Mouse (Mus musculus): ENCODE data around the gene Gga1. TPM values are rescaled to one million over a fixed set of nuclear protein-coding genes. Genes with fewer than 3 reads are reported as not detected.
"Not testable (repeated sequence)": the region's sequence is repeated elsewhere in the genome, so short reads cannot be mapped to it uniquely, and the experiment has no call there.

The Gga1 gene
- polyA plus RNA-seq, 1 experiment from 2014 or later = 47.1 TPM

DNA sequence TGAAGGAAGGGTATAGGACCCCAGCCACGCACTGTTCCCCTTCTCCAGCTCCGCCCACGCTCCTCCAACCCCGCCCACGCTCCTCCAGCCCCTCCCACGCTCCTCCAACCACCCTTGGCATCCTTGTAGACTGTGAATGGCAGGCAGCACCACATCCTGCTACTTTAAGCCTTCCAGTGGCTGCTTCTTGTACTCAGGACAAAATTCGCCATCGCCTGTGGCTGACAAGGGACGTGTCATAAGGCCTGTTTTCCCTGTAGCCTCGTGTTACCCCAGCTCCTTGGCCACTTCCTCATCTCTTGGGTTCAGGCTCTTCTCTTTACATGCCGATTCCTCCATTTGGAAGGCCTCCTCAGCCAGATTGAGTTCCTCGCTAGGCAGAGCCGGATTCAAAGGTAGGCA lies 13.1 kb upstream of the Gga1 start:
- H3K4me1 ChIP-seq = peaks cover 19% of the 10 kb centered on the region
- H3K36me3 ChIP-seq = no peaks in the 10 kb centered on the region
- peak overlapping the region; percentile 22; the same call in 1 of the 2 replicates for H3K27ac ChIP-seq
- H3K4me2 ChIP-seq = no peak overlapping the region
- no peaks in the 10 kb centered on the region for H3K27me3 ChIP-seq (replicated peaks)
- WGBS = 52% methylated on average over 13 of the region's 13 CpGs
- H3K9ac ChIP-seq = no peak overlapping the region
- no peak overlapping the region for H3K4me3 ChIP-seq (replicated peaks)
- no peak for ATAC-seq (ENCODE audit: insufficient read depth, low FRiP score, low read depth)
- no peaks in the 10 kb centered on the region for H3K9me3 ChIP-seq

DNA sequence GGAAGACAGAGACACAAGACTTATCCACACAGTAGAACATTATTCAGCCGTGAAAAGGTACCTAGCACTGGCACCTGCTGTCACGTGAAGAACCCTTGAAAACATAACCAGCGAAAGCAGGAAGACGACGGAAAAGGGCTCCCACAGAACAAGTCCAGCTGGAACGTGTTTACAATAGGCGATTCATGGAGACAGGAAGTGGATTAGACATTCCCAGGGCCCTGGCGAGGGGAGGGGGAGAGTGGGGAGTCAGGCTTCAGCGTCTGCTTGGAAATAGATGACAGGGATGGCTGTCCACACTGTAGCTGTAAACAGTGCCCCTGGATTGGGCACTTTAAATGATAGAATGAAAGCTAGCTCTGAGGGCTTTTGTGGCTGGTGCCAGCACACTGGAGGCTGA lies 8.6 kb upstream of the Gga1 start:
- peak; percentile 65 for ATAC-seq (ENCODE audit: insufficient read depth, low FRiP score, low read depth)
- no peak overlapping the region; the same call in 1 of the 2 replicates for H3K4me2 ChIP-seq

DNA sequence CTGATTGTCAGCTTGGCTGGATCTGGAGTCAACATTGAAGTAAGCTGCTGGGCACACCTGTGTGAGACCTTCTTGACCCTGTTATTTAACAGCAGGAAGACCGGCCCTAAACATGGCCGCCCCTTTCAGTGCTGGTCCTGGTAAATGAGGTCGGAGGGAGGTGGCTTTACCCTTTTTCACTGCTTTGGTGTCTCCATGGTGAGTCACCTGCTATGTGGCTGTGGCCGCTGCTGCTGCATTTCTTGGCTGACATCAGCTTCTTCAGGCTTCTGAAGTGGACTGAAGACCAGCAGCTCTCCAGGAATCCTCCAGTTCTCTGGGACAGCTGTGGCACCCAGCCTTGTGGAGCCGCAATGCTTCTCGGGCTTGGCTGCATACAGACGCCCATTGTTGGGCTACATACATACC lies 8.2 kb upstream of the Gga1 start:
- Histone ChIP-seq H3K9ac (no peak overlapping the region), H3K9me3 (no peaks in the 10 kb centered on the region), H3K27ac (peak overlapping the region; percentile 91), H3K4me3 (replicated peaks) (no peak overlapping the region), H3K4me2 (no peak overlapping the region; the same call in 1 of the 2 replicates), H3K36me3 (no peaks in the 10 kb centered on the region), H3K4me1 (peaks cover 18% of the 10 kb centered on the region), H3K27me3 (replicated peaks) (no peaks in the 10 kb centered on the region)
- WGBS = 40% methylated on average over 7 of the region's 7 CpGs
- peak; percentile 52; the same call in 1 of the 2 replicates for ATAC-seq (ENCODE audit: insufficient read depth, low FRiP score, low read depth)

More for the DNA sequence above, 8.6 kb upstream of the Gga1 start:
- peaks cover 22% of the 10 kb centered on the region for H3K4me1 ChIP-seq
- WGBS = 9% methylated on average over 9 of the region's 9 CpGs
- H3K9me3 ChIP-seq = no peaks in the 10 kb centered on the region
- H3K9ac ChIP-seq = no peak overlapping the region
- H3K4me3 ChIP-seq (replicated peaks) = no peak overlapping the region
- no peaks in the 10 kb centered on the region for H3K27me3 ChIP-seq (replicated peaks)
- peak overlapping the region; percentile 91 for H3K27ac ChIP-seq
- H3K36me3 ChIP-seq = no peaks in the 10 kb centered on the region

DNA sequence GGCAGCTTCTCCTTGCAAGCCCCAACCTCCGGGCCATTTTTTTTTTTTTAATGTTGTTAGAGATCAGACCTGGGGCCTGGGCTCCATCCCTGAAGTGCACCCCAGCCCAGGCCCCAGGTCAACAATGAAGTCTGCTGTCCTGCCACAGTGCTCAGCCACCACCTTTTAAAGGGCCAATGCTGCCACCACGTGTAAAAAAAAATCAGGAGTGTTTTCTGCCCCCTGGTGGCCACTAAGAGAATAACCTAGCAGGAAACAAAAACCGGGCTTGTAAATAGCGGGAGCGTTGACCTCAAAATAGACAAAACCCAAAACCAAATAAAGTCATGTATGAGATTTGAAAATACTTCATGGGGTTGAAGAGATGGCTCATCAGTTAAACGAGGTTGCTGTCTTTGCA lies 7.2 kb upstream of the Gga1 start:
- Histone ChIP-seq H3K9me3 (no peaks in the 10 kb centered on the region), H3K4me3 (replicated peaks) (no peak overlapping the region), H3K9ac (no peak overlapping the region), H3K4me2 (no peak overlapping the region), H3K36me3 (no peaks in the 10 kb centered on the region), H3K4me1 (peaks cover 16% of the 10 kb centered on the region), H3K27ac (no peak overlapping the region), H3K27me3 (replicated peaks) (no peaks in the 10 kb centered on the region)
- WGBS = 27% methylated on average over 6 of the region's 6 CpGs
- no peak for ATAC-seq (ENCODE audit: insufficient read depth, low FRiP score, low read depth)

DNA sequence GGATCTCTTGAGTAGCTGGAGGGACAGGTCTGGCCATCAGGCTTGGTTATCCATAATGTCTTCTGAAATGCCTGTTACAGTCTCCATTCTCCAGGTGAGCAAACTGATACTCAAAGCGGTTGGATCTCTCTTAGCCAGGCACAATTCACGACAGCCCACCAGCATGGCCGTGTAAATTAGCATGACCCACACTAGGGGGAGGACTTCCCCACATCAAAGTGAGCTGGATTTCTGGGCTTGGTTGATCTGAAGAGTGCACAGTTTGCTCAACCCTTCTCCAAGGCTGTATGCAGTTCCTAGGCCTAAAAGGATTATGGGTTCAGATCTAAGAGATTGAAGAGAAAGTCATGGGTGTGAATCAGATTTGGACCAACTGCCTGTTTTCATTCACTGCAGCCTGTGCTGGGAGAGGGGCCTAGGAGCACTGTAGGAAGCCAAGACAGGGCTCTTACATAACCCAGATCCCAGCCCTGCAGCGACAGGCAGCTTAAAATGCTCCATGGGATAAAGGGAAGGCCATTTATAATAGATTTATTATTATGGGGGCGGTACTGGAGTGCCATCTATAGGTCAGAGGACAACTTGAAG lies 4.9 kb upstream of the Gga1 start:
- no peaks in the 10 kb centered on the region for H3K9me3 ChIP-seq
- H3K27ac ChIP-seq = no peak overlapping the region
- 35% methylated on average over 5 of the region's 5 CpGs for WGBS
- ATAC-seq (ENCODE audit: insufficient read depth, low FRiP score, low read depth) = no peak
- no peak overlapping the region for H3K4me2 ChIP-seq
- H3K9ac ChIP-seq = no peak overlapping the region
- no peak overlapping the region for H3K4me3 ChIP-seq (replicated peaks)
- H3K27me3 ChIP-seq (replicated peaks) = no peaks in the 10 kb centered on the region
- H3K36me3 ChIP-seq = no peaks in the 10 kb centered on the region
- H3K4me1 ChIP-seq = peaks cover 27% of the 10 kb centered on the region

DNA sequence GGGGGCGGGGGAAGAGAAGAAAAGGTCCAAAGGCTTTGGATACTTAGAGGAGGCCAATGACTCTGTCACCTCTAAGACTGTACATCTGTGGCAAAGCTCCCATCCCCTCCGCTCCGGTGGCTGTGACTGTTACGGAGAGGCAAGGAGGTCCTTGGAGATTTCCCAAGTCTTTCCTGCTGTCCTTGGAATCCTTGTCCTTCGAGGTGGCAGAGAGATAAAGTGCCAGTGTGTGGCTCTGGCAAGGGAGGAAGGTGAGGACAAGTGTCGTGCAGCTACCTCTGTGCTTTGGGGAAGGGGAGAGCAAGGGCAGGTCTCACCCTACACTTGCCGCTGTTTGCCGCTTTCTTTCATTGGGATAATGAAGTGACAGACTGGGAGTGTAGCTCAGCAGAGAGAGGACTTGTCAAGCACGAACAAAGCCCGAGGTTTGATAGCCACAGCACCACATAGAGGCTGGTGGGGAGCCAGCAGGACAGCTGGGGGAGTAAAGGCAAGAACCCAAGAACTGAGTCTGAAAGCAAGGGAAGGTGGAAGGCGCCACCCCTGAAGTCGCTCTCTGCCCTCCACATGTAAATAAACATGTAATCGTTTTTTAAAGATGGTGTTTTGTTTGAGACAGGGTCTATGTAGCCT lies 3.1 kb upstream of the Gga1 start:
- H3K36me3 ChIP-seq = no peaks in the 10 kb centered on the region
- no peak overlapping the region for H3K27ac ChIP-seq
- ATAC-seq (ENCODE audit: insufficient read depth, low FRiP score, low read depth) = no peak
- no peak overlapping the region for H3K9ac ChIP-seq
- H3K4me1 ChIP-seq = peaks cover 19% of the 10 kb centered on the region
- H3K27me3 ChIP-seq (replicated peaks) = no peaks in the 10 kb centered on the region
- H3K9me3 ChIP-seq = no peaks in the 10 kb centered on the region
- H3K4me2 ChIP-seq = no peak overlapping the region
- H3K4me3 ChIP-seq (replicated peaks) = no peak overlapping the region
- 56% methylated on average over 13 of the region's 13 CpGs for WGBS

DNA sequence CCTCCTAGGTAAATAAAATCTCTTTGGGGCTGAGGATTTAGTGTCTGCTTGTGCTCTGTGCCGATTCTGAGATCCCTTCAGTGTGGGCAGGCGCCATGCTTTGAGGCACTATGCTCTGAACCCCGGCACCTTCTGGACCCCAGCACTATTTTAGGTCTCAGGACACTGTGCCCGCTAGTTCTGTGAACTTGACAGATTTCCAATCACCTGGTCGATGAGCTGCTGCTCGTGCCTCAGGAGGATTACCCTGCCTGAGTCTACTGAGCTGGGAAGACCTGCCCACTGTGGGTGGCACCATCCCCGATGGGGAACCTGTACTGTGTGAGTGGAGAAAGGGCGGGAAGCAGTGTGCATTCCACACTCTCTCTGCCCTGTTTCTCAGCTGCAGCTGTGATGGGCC lies 2.0 kb upstream of the Gga1 start:
- Histone ChIP-seq H3K27me3 (replicated peaks) (no peaks in the 10 kb centered on the region), H3K27ac (peak overlapping the region; percentile 99), H3K4me3 (replicated peaks) (no peak overlapping the region), H3K36me3 (peaks cover 4% of the 10 kb centered on the region; the same call in 1 of the 2 replicates), H3K9ac (no peak overlapping the region), H3K4me1 (peaks cover 28% of the 10 kb centered on the region), H3K4me2 (no peak overlapping the region), H3K9me3 (no peaks in the 10 kb centered on the region)
- no peak for ATAC-seq (ENCODE audit: insufficient read depth, low FRiP score, low read depth)
- WGBS = 60% methylated on average over 8 of the region's 8 CpGs

DNA sequence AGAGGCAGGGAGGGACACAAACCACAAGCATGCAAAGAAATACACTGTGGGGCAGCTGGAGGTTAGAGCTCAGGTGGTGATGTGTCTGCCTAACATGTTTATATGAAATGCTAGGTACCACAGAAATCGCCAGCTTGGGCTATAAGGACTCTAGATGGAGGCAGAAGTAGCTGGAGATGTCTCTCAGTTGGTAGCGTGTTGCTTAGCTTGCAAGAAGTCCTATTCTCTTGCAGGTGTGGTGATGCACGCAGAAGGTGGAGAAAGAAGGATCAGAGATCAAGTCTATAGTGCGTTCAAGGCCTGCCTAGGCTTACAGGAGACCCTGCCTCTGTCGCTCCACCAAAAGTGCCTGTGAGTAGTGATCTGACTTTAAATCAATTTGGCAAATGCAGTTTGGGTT lies 1.5 kb upstream of the Gga1 start:
- no peak overlapping the region for H3K9ac ChIP-seq

DNA sequence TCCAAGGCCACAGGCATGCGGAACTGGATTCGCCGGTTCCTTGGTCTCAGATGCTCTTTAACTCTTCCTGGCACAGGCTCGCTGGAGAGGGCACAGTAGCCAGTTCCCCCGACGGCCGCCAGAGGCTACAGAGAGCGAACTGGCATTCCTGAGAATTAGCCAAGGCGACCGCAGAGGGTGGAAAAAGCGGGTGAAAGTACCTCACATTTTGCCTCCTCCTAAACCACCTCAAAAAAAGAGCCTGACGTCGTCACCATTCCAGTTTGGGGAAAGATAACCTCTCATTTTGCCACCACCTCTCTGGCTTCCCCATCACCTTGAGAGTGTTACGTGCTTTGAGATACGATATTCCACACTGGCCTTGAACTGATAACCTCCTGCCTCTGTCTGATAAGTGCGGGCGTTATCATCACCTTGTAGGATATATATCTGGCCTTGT lies 713 bp upstream of the Gga1 start:
- Histone ChIP-seq H3K27ac (peak overlapping the region; percentile 99), H3K4me1 (peaks cover 34% of the 10 kb centered on the region), H3K9ac (peak overlapping the region; percentile 37), H3K4me2 (peak overlapping the region; percentile 71), H3K9me3 (no peaks in the 10 kb centered on the region), H3K36me3 (peaks cover 10% of the 10 kb centered on the region; the same call in 1 of the 2 replicates), H3K4me3 (replicated peaks) (peak overlapping the region; percentile 81), H3K27me3 (replicated peaks) (no peaks in the 10 kb centered on the region)
- 3% methylated on average over 17 of the region's 17 CpGs for WGBS
- peak; percentile 54 for ATAC-seq (ENCODE audit: insufficient read depth, low FRiP score, low read depth)

More for the DNA sequence above, 1.5 kb upstream of the Gga1 start:
- 72% methylated on average over 5 of the region's 5 CpGs for WGBS
- Histone ChIP-seq H3K27me3 (replicated peaks) (no peaks in the 10 kb centered on the region), H3K4me2 (peak overlapping the region; percentile 71), H3K36me3 (peaks cover 6% of the 10 kb centered on the region; the same call in 1 of the 2 replicates), H3K27ac (peak overlapping the region; percentile 99), H3K9me3 (no peaks in the 10 kb centered on the region), H3K4me3 (replicated peaks) (no peak overlapping the region), H3K4me1 (peaks cover 33% of the 10 kb centered on the region)
- no peak for ATAC-seq (ENCODE audit: insufficient read depth, low FRiP score, low read depth)

DNA sequence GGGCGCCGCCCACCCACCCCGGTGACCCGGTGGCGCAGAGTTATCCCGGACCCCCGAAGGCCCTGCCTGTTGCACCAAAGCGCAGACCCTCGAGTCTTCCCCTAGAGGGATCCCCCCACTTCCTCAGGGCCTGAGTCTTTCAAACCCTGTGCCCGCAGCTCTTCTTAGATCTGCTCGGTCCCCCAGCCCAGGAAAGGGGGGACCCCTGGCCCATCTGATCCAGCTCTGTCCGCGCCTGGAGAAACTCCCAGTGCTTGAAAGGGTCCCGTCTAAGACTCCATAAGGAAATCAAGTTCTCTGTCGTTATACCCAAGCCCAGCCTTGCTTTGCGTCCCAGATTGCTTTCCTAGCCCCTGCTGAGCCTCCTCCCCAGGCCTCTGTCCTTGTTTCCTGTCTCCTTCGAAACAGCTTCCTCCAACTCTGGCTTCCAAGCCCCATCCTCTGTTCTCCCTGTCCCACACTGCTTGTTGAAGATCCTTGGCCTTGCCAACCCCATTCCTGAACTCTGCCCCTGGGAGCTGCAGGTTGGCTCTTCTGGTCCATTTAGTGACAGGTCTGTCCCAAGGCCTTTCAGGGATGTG lies 910 bp downstream of the Gga1 start:
- Histone ChIP-seq H3K4me1 (peaks cover 34% of the 10 kb centered on the region), H3K27me3 (replicated peaks) (no peaks in the 10 kb centered on the region), H3K27ac (peak overlapping the region; percentile 99), H3K4me3 (replicated peaks) (peak overlapping the region; percentile 81), H3K9ac (peak overlapping the region; percentile 84), H3K36me3 (peaks cover 21% of the 10 kb centered on the region), H3K9me3 (no peaks in the 10 kb centered on the region), H3K4me2 (peak overlapping the region; percentile 71)
- WGBS = 0% methylated on average over 17 of the region's 17 CpGs
- peak; percentile 4; the same call in 1 of the 2 replicates for ATAC-seq (ENCODE audit: insufficient read depth, low FRiP score, low read depth)

DNA sequence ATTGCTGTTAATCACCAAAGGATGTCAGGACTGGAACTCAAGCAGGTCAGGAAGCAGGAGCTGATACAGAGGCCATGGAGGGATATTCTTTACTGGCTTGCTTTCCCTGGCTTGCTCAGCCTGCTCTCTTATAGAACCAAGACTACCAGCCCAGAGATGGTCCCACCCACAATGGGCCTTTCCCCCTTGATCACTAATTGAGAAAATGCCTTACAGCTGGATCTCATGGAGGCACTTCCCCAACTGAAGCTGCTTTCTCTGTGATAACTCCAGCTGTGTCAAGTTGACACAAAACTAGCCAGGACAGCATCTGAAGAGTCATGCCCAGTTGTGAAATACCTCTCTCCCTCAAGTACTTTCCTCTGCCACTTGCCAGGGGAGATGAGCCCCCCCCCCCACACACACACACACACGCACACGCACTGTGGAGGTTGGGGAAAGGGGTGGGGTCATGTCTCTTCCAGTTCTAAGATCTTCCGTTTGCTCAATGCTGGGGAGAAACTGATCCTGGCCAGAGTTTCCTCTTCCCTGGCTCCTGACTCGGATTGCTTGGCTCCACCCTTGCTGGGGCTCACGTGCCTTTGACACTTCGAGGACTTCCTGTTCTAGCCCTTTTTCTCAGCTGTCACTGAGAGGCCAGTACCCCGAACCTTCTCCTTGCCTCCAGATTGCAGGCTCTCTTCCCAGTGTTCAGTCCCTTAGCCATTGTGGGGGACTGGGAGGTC lies 2.0 kb downstream of the Gga1 start:
- not testable (repeated sequence) for ATAC-seq (ENCODE audit: insufficient read depth, low FRiP score, low read depth); H3K9ac ChIP-seq; H3K4me3 ChIP-seq (replicated peaks); H3K9me3 ChIP-seq; H3K27me3 ChIP-seq (replicated peaks)
- Histone ChIP-seq H3K4me1 (peaks cover 36% of the 10 kb centered on the region), H3K4me2 (peak overlapping the region; percentile 14), H3K36me3 (peaks cover 32% of the 10 kb centered on the region), H3K27ac (peak overlapping the region; percentile 99)
- WGBS = 32% methylated on average over 7 of the region's 7 CpGs

DNA sequence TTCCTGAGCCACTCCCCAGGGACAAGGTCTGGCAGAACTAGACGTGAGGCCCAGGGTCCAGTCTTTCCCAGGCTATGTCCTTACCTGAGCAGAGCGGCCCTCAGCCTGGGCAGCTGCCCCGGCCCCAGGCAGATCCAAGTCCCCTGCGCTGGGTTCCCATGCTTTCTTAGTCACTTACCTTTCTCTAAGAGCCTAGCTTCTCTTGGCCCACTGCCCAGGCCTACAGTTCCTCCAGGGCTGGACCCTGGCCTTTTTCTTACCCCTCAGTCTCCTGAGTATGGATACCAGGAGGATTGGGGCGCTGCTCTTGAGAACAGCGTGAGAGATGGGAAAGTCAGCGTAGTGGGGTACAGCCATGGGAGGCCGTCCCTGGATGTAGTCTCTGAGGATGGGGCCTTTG lies 3.4 kb downstream of the Gga1 start:
- Histone ChIP-seq H3K4me3 (replicated peaks) (no peak overlapping the region), H3K9me3 (no peaks in the 10 kb centered on the region), H3K4me1 (peaks cover 35% of the 10 kb centered on the region), H3K27me3 (replicated peaks) (no peaks in the 10 kb centered on the region), H3K4me2 (no peak overlapping the region), H3K27ac (no peak overlapping the region), H3K36me3 (peaks cover 42% of the 10 kb centered on the region), H3K9ac (no peak overlapping the region)
- ATAC-seq (ENCODE audit: insufficient read depth, low FRiP score, low read depth) = no peak
- 89% methylated on average over 8 of the region's 8 CpGs for WGBS

Measured in stomach, embryonic 15.5 days (tissue).